Mouse (Mus musculus) hindbrain, embryonic 16.5 days (tissue): ENCODE measurements at regions not wholly inside any gene's neighbourhood (a gene's known extent, or its start where the extent isn't known, plus 50 kb on each side); places are given as distances from the start of the nearest gene placed in this dataset.

Experiments used
- ATAC-seq: fragments of 200-750 bp; cut with Nextera tagmentation; 2 replicates; pipeline ENCODE4 v1.8.0; 2017; ENCODE audit warnings: moderate TSS enrichment, moderate library complexity
- H3K27ac ChIP-seq: fragments of 300-500 bp; sonication (generic); 2 replicates; pipeline ENCODE4 v1.5.1; 2014; ENCODE audit warnings: low read depth, mild to moderate bottlenecking, control low read depth, low read length, moderate library complexity
- H3K27me3 ChIP-seq: fragments of 300-500 bp; sonication (generic); replicated peaks from 2 replicates; pipeline ENCODE4 v1.6.1; 2014; ENCODE audit warnings: low read length; ENCODE audit not compliant: control insufficient read depth, insufficient read depth
- H3K36me3 ChIP-seq: fragments of 300-500 bp; sonication (generic); 2 replicates; pipeline ENCODE4 v1.6.1; 2014; ENCODE audit warnings: mild to moderate bottlenecking, low read length, moderate library complexity, mixed read lengths; ENCODE audit not compliant: control insufficient read depth, insufficient read depth
- H3K4me1 ChIP-seq: fragments of 300-500 bp; sonication (generic); 2 replicates; pipeline ENCODE4 v1.6.1; 2014; ENCODE audit warnings: low read depth, low read length; ENCODE audit not compliant: control insufficient read depth, insufficient read depth
- H3K4me2 ChIP-seq: fragments of 300-500 bp; sonication (generic); 2 replicates; pipeline ENCODE4 v1.6.1; 2014; ENCODE audit warnings: mild to moderate bottlenecking, low read length, control low read depth, moderate library complexity
- H3K4me3 ChIP-seq: fragments of 300-500 bp; sonication (generic); 2 replicates; pipeline ENCODE4 v1.5.1; 2014; ENCODE audit warnings: mild to moderate bottlenecking, low read length, control low read depth, moderate library complexity
- H3K9ac ChIP-seq: fragments of 300-500 bp; sonication (generic); 2 replicates; pipeline ENCODE4 v1.6.1; 2014; ENCODE audit warnings: low read depth, mild to moderate bottlenecking, control low read depth, low read length, moderate library complexity
- H3K9me3 ChIP-seq: fragments of 300-500 bp; sonication (generic); 2 replicates; pipeline ENCODE4 v1.6.1; 2014; ENCODE audit warnings: mild to moderate bottlenecking, low read length, moderate library complexity; ENCODE audit not compliant: control insufficient read depth
- WGBS: fragments of 180-500 bp; shearing (Covaris S2); extraction: QIAGEN DNeasy Blood & Tissue Kit; methylation state at CpG from one replicate; pipeline ENCODE4 v1.1.7; 2014; 5-methylcytosine and 5-hydroxymethylcytosine counted together

DNA sequence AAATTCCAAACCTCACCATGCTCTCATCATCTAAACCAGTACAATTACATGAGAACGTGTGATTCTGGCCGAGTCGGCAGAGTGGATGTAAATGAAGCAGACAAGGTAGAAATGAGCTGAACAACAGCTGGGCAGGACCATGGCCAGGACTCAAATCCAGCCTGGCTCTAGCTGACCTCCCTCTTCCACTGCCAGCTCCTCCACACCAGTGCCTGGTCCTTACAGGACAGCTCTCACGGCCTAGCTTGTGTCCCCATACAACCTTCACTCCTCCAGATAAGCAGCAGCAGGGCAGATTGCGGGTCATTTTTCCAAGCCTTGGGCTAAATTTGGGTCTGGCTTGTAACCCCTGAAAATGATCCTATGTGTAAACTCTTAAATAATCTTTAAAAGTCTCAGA lies 182.4 kb downstream of the Mylk4 start:
- Histone ChIP-seq H3K4me1 (no peaks in the 10 kb centered on the region), H3K27ac (no peak overlapping the region), H3K4me3 (no peak overlapping the region), H3K4me2 (no peak overlapping the region), H3K9me3 (no peaks in the 10 kb centered on the region), H3K27me3 (no peaks in the 10 kb centered on the region), H3K36me3 (no peaks in the 10 kb centered on the region), H3K9ac (no peak overlapping the region)
- 83% methylated on average over 5 of the region's 5 CpGs for WGBS
- ATAC-seq: no peak

DNA sequence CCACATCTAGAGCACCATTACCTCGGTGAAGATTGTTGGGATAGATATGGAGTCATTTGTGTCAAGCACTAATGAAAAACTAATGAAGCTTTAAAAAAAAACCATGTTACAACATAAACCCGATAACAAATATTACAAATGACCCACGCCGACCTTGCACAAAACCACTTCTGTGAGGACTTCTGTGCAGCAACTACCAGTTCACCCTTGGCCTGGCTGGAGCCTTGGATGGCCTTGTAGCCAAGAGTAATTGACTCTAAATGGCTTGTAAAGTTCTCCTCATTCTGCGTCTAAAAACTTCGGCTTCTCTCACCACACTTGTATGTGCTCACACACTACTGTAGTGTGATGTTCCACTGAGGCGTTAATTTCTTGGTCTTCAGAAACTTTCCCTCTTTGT lies 190.1 kb downstream of the Mylk4 start:
- Histone ChIP-seq H3K9ac (no peak overlapping the region), H3K4me3 (no peak overlapping the region), H3K4me2 (no peak overlapping the region), H3K27me3 (no peaks in the 10 kb centered on the region), H3K36me3 (no peaks in the 10 kb centered on the region), H3K9me3 (peaks cover under 1% of the 10 kb centered on the region; the same call in 1 of the 2 replicates), H3K4me1 (no peaks in the 10 kb centered on the region), H3K27ac (no peak overlapping the region)
- 91% methylated on average over 7 of the region's 7 CpGs for WGBS
- no peak for ATAC-seq

DNA sequence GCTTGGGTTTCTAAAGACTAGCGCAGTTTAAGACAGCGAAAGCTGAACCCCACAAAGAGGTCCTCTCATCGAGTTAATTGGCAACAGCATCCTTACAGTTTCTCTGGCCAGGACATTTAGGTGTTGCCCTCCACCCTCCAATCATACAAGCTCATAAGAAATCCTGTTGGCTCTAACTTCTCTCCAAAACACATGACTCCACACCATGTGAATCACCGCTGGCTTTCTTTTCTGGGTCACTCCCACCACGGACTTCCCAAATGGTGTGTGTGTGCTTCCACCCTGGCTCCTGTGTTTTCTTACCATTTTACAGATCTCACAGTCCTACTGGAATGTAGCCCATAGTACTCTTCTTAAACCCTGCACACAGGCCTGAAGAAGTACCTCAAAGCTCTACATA lies 190.6 kb downstream of the Mylk4 start:
- H3K9ac ChIP-seq: no peak overlapping the region
- 92% methylated on average over 5 of the region's 5 CpGs for WGBS
- no peak for ATAC-seq

DNA sequence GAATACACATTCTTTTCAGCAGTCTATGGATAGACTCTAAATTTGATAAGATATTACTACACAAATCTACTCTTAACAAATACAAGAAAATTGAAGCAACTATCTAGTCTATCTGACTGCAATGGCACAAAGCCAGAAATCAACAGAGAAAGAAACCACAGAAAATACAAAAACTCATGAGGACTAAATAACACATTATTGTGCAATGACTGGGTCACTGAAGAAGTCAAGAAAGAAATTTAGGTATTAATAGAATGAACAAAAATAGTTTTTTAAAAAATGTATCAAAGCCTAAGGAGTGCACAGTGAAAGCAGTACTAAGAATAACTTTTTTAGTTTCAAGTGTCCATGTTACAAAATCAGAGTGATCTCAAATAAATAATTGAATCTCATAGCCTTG lies 202.2 kb downstream of the Mylk4 start:
- Histone ChIP-seq H3K4me2 (no peak overlapping the region), H3K9me3 (no peaks in the 10 kb centered on the region), H3K4me3 (no peak overlapping the region), H3K4me1 (no peaks in the 10 kb centered on the region), H3K9ac (no peak overlapping the region), H3K36me3 (no peaks in the 10 kb centered on the region), H3K27me3 (no peaks in the 10 kb centered on the region), H3K27ac (no peak overlapping the region)
- no peak for ATAC-seq

More for the DNA sequence above, 190.6 kb downstream of the Mylk4 start:
- no peak overlapping the region for H3K27ac ChIP-seq
- H3K4me3 ChIP-seq: no peak overlapping the region
- peaks cover 3% of the 10 kb centered on the region; the same call in 1 of the 2 replicates for H3K9me3 ChIP-seq
- H3K36me3 ChIP-seq: no peaks in the 10 kb centered on the region
- no peak overlapping the region for H3K4me2 ChIP-seq
- no peaks in the 10 kb centered on the region for H3K27me3 ChIP-seq
- H3K4me1 ChIP-seq: no peaks in the 10 kb centered on the region

DNA sequence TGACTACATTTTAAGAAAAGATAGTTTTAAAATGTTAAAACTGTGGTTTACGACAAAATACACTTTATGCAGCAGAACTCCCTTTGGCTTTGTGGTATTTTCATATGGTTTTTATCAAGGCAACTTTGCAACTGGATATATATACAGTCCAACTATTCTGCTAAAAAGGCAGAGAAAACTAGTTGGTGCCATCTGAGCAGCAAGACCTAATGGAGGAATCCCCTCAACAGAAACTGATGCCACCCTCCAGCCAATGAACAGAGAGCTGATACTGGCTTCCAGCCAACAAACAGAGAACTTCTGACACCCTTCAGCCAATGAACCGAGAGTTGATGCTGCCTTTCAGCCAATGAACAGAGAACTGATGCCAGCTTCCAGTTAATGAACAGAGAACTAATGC lies 215.9 kb downstream of the Mylk4 start:
- ATAC-seq: no peak
- Histone ChIP-seq H3K4me3 (no peak overlapping the region), H3K9ac (no peak overlapping the region), H3K4me1 (no peaks in the 10 kb centered on the region), H3K4me2 (no peak overlapping the region), H3K27ac (no peak overlapping the region), H3K36me3 (no peaks in the 10 kb centered on the region), H3K9me3 (no peaks in the 10 kb centered on the region), H3K27me3 (no peaks in the 10 kb centered on the region)
- 88% methylated on average over 2 of the region's 2 CpGs for WGBS

DNA sequence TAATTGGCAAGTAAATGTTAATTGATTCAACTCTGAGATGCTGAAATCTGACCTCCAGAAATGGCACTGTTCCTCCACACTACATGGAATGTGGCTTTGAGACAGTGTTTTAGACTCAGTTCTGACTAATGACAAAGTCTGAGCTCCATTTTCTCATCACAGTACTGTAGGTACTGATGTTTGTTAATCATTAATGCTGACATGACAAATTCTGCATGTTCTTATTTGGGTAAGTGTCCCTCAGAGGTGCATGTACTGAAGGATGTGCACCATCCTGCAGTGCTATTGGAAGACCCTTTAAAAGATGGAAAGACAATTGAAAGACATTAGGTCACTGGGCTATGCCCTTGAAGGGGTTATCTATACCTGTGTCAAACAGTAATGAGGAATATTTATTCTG lies 222.1 kb upstream of the Gmds start:
- no peak overlapping the region for H3K27ac ChIP-seq
- no peak overlapping the region for H3K9ac ChIP-seq
- H3K4me2 ChIP-seq: no peak overlapping the region
- no peaks in the 10 kb centered on the region for H3K36me3 ChIP-seq
- no peaks in the 10 kb centered on the region for H3K27me3 ChIP-seq
- no peaks in the 10 kb centered on the region for H3K4me1 ChIP-seq
- no peaks in the 10 kb centered on the region for H3K9me3 ChIP-seq
- H3K4me3 ChIP-seq: no peak overlapping the region
- no peak for ATAC-seq

DNA sequence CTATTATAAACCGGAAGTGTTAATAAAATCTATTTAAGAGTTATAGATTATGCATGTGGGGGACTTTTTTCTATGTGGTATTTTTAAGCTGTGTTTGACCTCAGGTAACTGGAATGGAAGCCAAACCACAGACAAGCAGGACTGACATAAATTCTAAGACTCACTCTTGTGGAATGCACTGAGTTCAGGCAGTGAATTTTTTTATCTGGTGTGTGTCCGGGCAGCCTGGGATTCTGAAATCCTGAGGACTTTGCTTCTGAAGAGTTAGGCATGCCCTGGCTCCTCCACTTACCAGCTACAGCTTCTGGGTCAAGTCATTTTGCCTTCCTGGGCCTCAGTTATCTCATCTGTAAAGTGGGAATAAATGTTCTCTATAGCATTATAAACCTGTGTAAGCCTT lies 217.9 kb upstream of the Gmds start:
- no peak overlapping the region for H3K9ac ChIP-seq
- H3K4me2 ChIP-seq: no peak overlapping the region
- H3K9me3 ChIP-seq: no peaks in the 10 kb centered on the region
- over 99% methylated on average over 2 of the region's 2 CpGs for WGBS
- no peaks in the 10 kb centered on the region for H3K4me1 ChIP-seq
- no peak for ATAC-seq
- H3K27me3 ChIP-seq: no peaks in the 10 kb centered on the region
- no peaks in the 10 kb centered on the region for H3K36me3 ChIP-seq
- H3K4me3 ChIP-seq: no peak overlapping the region
- H3K27ac ChIP-seq: no peak overlapping the region

DNA sequence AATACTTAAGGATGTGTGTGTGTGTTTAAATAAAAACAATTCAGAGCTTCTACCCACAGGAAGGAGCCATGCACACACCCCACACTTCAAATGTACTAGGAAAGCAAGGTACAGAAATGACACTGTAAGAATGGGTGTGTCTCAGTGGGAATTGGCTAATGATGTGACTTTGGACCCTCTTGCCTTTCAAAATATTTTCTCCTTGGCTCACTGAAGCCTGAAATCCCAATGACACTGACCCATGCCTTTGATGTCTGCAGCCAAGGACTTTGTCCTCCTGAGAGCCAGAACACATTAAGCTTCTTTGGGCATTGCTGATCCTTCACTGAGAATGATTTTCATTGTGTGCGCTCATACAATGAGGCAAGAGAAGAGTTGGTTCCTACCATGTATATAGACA lies 216.5 kb upstream of the Gmds start:
- Histone ChIP-seq H3K27me3 (no peaks in the 10 kb centered on the region), H3K36me3 (no peaks in the 10 kb centered on the region), H3K9ac (no peak overlapping the region), H3K9me3 (no peaks in the 10 kb centered on the region), H3K27ac (no peak overlapping the region), H3K4me1 (no peaks in the 10 kb centered on the region), H3K4me3 (no peak overlapping the region), H3K4me2 (no peak overlapping the region)
- ATAC-seq: no peak
- WGBS: 94% methylated on average over 1 of the region's 1 CpGs

DNA sequence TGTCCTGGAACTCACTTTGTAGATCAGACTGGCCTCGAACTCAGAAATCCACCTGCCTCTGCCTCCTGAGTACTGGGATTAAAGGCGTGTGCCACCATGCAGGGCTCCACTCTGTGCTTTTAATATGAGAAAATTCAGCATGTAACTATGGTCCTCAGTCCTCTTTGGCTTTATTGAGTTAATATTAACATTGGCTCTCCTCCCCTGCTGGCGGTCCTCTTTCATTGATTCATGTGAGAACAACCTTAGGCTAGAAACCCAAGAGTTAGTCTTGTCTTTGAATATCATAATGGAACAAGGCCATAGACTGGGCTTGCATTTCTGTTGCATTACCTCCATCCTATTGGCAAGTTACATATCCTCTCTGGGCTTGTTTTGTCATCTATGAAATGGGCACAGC lies 216.1 kb upstream of the Gmds start:
- Histone ChIP-seq H3K4me3 (no peak overlapping the region), H3K4me1 (no peaks in the 10 kb centered on the region), H3K4me2 (no peak overlapping the region), H3K9ac (no peak overlapping the region), H3K27ac (no peak overlapping the region), H3K36me3 (no peaks in the 10 kb centered on the region), H3K27me3 (no peaks in the 10 kb centered on the region), H3K9me3 (no peaks in the 10 kb centered on the region)
- no peak for ATAC-seq
- WGBS: 96% methylated on average over 3 of the region's 3 CpGs

DNA sequence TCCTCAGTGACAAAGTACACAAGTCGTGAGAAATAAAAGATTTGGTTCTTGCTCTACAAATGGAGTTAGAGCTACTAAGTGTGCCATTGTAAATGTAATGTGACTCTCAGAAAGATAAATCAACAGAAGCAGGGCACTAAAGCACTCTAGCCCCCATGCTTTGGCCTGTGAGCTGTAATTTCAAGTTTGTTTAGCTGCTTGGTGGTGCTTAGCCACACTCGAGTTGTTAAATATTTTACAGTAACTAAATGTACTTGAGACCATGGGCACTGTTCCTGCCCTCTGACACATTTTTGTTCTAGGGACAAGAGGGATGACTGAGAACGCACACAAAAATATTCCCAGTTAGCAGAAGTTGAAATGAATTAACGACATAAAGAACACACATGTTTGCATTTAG lies 214.6 kb upstream of the Gmds start:
- no peaks in the 10 kb centered on the region for H3K36me3 ChIP-seq
- H3K27me3 ChIP-seq: no peaks in the 10 kb centered on the region
- WGBS: 84% methylated on average over 4 of the region's 4 CpGs
- H3K27ac ChIP-seq: no peak overlapping the region
- H3K9ac ChIP-seq: no peak overlapping the region
- no peak for ATAC-seq
- H3K9me3 ChIP-seq: no peaks in the 10 kb centered on the region
- no peak overlapping the region for H3K4me2 ChIP-seq
- no peak overlapping the region for H3K4me3 ChIP-seq
- no peaks in the 10 kb centered on the region for H3K4me1 ChIP-seq
